Mouse (Mus musculus) cerebral cortex, adult 2 months (tissue): ENCODE data around the gene Cdc14a.

ENCODE experiments used
- WGBS: fragments of 180-500 bp; shearing (Covaris S2); methylation state at CpG from one replicate; pipeline ENCODE4 v1.1.7; 2018; 5-methylcytosine and 5-hydroxymethylcytosine counted together

Cdc14a gene

DNA sequence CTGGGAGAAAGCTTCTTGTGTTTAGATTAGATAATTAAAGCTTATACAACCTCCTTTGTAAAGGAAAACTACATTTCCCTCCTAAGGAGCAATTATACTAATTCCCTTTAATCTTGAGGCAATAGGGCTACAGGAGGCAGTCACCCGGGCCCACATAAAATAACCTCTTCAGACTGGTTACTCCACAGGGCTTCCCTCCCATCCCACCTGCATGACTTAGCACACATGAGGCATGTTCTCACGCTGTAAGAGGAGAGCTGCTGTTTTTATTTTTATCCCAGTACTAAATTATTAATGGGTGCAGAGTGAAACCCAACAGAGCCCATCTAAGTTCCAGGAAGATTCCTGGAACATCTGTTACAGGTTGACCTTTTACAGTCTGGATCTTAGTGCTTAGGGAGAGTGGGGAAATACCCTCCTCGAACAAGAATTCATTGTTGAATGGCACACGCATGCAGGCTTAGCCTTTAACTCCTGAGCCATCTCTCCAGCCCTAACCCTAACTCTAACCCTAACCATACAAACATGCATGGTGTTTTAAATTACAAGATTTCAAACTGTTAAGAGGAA lies 54.9 kb downstream of the Cdc14a start:
- 65% methylated on average over 4 of the region's 4 CpGs for WGBS

DNA sequence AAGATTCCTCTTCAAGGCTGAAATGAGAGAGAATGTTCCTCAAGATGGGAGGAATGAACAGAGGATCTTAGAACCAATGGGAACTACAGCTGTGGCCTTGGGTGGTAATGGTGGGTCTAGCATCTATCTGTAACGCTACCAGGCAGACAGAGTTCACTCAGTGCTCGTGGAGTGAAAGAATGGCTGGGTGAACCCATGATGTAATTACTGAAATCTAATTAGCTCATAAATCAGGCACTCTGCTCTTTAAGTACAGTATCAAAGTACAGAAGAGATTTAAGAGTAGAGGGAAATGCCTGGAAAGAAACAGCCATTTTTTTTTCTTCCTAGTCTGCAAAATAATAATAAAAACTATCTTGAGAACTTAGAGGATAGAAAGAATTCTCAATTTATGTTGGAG lies 57.7 kb downstream of the Cdc14a start:
- WGBS = 89% methylated on average over 2 of the region's 2 CpGs

DNA sequence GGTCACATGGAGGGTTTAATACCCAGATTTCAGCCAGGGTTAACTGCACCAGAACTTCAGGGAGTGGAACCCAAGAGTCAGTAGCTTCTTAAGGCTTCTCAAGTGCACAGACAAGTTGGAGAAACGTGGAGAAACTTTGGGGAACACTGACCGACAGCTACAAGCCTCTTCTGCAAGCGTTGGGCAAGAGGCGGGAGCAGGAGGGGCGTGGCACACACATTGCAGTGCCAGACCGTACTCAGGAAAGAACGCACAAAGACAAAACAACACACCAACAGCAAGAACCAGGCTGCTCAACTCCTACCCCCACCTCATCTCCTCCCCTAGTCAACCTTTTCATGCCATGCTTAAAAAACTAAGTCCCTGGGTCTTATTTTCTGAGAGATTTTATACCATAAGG lies 61.9 kb downstream of the Cdc14a start:
- WGBS = 91% methylated on average over 7 of the region's 7 CpGs

- 85% methylated on average over 5 of the region's 5 CpGs for WGBS
These were observed 62.7 kb downstream of the Cdc14a start for GRCm38 (mm10) chr3:116361101-116361500.

- WGBS = 90% methylated on average over 7 of the region's 7 CpGs
These were observed 66.0 kb downstream of the Cdc14a start for GRCm38 (mm10) chr3:116357866-116358265.

GRCm38 (mm10) chr3:116357180-116357579 lies 66.7 kb downstream of the Cdc14a start:
- 78% methylated on average over 4 of the region's 4 CpGs for WGBS

- 59% methylated on average over 15 of the region's 15 CpGs for WGBS
These were observed 68.6 kb downstream of the Cdc14a start for GRCm38 (mm10) chr3:116355026-116355788.

- 70% methylated on average over 6 of the region's 6 CpGs for WGBS
These were observed 71.3 kb downstream of the Cdc14a start for GRCm38 (mm10) chr3:116352486-116352885.

GRCm38 (mm10) chr3:116350389-116350967 lies 73.4 kb downstream of the Cdc14a start:
- WGBS = 82% methylated on average over 6 of the region's 6 CpGs

GRCm38 (mm10) chr3:116347571-116347970 lies 76.3 kb downstream of the Cdc14a start:
- WGBS = 98% methylated on average over 29 of the region's 29 CpGs

DNA sequence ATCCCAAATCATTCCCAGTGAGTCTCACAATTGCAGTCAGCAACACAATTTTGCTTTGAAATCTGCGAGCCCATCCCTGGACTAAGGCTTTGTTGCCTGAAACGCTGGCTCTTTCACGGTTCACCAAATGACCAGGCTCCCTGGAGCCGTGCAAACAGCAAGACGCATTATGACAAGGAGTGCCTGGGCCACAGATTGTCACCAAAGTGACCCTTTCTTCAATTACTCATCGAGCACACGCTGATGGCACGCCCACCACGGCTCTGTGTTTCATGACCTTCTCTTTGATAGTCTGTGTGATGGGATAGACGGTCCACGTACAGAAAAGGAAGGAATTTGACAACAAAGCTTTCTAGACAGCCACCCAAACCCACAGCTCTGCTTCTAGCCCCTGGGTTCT lies 78.6 kb downstream of the Cdc14a start:
- 92% methylated on average over 11 of the region's 11 CpGs for WGBS

DNA sequence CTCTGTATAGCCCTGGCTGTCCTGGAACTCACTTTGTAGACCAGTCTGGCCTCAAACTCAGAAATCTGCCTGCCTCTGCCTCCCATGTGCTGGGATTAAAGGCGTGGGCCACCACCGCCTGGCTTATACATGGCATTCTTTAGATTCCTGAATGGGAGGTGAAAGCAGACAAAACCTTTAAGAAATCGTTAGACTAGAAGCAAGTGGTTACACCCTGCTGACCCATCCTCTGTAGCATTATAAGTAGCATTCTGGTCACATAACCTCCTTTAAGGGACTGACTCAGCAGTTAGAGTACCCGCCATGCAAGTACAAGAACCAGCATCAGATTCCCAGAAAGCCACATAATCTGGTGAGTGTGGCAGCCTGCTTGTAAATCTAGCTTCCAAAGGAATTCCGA lies 81.6 kb downstream of the Cdc14a start:
- 93% methylated on average over 5 of the region's 5 CpGs for WGBS

DNA sequence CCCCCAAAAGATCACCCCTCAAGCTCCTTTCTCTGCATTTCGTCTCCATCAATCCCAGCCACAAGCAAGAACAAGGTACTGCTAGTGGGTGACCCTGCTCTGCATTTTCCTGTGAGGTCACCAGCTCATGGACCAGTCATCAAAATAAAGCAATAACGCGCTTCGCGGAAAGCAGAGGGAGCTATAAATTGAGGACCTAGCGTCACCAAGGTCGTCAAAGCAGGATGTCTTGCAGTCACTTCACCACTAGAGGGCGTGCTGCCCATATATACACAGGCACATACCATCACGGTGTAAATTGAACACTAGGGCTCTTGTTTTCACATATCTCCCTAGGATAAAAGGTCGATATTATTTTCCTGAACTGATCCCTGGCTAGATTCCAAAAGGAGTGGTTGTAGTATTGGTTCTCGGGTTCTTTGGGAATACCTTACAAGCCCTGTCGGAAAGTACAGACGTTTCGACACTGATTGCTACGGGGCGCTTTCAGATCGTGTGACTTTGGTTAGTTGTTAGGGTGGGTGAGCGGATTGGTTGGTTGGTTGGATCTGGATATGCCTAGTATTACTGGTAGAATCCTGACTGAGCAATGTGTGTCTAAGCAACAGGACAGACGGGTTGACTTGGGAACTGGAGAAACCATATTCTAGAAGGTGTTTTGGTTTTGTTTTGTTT lies 82.7 kb downstream of the Cdc14a start:
- 44% methylated on average over 19 of the region's 19 CpGs for WGBS

DNA sequence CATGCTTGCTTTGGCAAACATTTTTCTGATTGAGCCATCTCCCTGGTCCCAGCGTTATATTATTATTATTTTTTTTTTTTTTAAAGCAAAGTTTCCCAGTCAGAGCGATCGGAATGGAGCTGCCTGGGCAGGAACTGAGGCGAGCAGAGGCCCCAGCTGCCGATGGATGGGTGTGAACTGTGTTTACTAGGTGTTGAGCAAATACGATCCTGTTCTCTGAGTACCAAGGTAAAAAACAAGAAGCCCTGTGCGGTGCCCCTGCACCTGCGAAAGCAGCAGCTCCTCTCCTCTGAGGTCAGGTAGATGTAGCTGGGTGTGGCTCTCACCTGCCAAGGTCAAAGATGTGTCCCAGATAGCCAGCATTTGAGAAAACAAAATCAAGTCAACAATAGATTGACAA lies 83.6 kb downstream of the Cdc14a start:
- 84% methylated on average over 8 of the region's 8 CpGs for WGBS

DNA sequence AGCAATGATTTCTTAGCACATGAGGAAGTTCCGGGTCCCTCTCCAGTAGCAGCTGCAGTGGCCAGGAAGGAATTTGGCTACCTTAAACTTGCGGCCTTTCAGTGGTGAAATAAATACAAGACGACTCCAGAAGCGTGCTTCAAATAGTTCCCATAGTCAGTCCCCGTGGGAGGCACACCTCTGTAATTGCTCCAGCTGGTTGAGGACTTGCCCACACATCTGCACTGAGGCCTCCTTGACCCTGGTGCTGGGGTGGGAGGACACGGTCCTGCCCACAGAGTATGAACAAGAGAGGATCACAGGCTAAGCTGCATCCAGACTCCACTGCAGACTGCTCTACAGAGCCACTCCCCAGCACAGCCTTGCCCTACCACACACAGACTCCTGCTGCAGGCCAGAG lies 85.2 kb downstream of the Cdc14a start:
- 81% methylated on average over 6 of the region's 6 CpGs for WGBS

GRCm38 (mm10) chr3:116337840-116338239 lies 86.0 kb downstream of the Cdc14a start:
- WGBS = 90% methylated on average over 5 of the region's 5 CpGs

GRCm38 (mm10) chr3:116335036-116335435 lies 88.8 kb downstream of the Cdc14a start:
- 70% methylated on average over 4 of the region's 4 CpGs for WGBS

- WGBS = 90% methylated on average over 6 of the region's 6 CpGs
These were observed 90.1 kb downstream of the Cdc14a start for GRCm38 (mm10) chr3:116333711-116334110.

GRCm38 (mm10) chr3:116333229-116333628 lies 90.6 kb downstream of the Cdc14a start:
- WGBS = 7% methylated on average over 7 of the region's 7 CpGs

DNA sequence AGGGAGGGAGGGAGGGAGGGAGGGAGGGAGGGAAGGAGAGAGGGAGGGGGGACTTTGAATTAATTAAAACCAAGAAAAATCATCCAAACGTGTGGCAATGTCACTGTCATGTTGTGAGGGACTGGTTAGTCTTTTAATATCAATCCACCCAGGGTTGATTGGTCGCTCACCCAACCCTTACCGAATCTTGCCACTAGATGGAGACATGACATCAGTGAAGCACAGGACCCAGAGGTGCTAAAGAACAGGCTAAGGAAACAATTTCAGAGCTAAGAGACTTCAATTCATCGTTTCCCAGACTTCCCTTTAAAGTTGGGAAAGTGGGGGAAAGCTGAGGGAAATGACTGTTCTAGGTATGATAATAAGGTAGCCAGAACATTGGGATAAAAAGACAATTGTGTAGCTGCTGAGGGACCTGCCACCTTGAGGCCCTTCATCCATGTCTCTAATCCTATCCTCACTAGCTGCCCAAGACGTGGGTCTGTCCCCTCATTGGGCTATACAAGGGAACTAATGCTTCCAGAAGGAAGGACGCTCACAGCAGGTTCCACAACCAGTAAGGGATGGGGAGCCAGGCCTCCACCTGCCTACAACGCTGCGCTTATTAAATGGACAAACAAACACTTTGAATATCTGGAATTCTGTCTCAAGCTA lies 91.9 kb downstream of the Cdc14a start:
- 40% methylated on average over 8 of the region's 8 CpGs for WGBS

DNA sequence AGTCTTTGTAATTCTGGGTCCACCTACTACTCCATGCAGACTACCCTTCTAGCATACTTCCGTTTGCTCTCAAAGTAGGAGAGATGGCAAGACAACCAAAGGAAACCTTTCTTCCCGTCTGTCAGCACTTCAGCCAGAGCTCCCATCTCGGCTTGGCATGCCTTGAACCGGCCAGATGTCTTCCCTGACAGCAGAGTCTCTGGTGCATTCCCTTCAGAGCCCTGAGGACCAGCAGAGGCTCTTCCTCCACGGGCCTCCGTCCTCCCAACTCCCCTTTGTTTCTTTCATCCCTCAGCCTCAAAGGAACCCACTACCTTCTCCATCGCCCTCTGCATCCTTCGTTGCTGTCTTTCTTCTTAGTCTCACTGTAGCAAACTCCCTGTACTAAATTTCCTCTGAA lies 93.9 kb downstream of the Cdc14a start:
- WGBS = 67% methylated on average over 8 of the region's 8 CpGs
